Mouse (Mus musculus): ENCODE data around the gene Synpr. TPM values are rescaled to one million over a fixed set of nuclear protein-coding genes. Genes with fewer than 3 reads are reported as not detected.

Gene Synpr
- polyA plus RNA-seq (2017; shearing (Covaris generic)) = 0.09 TPM

DNA sequence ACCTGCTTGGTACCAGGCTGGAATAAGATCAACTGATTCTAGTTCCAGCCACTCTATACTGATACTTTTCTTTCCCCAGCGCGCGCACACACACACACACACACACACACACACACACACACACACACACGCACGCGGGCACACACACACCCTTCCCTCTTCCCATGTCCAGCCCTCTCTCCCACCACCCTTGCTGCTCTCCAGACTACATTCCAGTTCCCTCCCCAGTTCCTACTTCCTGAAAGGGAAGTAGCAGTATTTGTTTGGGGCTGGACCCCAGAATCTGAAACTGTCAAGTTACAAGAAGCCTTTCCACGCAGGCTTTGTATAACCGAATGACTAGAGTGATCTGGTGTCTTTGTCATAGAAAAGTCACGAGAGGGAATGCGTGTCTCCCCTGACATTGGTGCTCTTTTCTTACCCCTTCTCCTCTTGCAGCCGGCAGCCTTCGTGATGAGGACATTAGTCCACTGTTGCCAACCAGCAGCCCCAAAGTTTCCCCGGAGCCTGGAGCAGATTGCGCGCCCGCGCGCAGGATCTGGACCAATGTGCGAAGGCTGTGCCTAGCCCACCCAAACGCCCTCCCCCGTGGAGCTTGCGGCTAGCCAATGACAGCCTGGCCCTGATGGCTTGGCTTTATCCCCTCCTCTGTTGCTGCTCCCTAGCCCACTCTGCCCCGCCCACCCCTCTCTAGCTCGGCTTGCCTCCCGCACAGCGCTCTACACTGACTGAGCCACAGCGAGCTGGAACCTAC is at the start of gene Synpr:
TSS of gene Synpr (plus strand) at position 690 of the 754 bp plus-strand sequence.

